Mouse (Mus musculus) thymus, adult 2 months (tissue): ENCODE results near the gene Trim60. TPM values are rescaled to one million over a fixed set of nuclear protein-coding genes. Genes with fewer than 3 reads are reported as not detected.

Experiments
- DNase-seq: peaks from one replicate; pipeline ENCODE4 v3.0.0; 2021
- H3K27ac ChIP-seq: fragments of 200-500 bp; 2 replicates; pipeline ENCODE4 v1.5.1; 2012; ENCODE audit warnings: low read length, control low read depth; ENCODE audit not compliant: control insufficient read depth, insufficient read depth
- H3K27me3 ChIP-seq: fragments of 200-500 bp; 2 replicates; pipeline ENCODE4 v1.6.1; 2012; ENCODE audit warnings: mild to moderate bottlenecking, low read length, moderate library complexity, mixed read lengths; ENCODE audit not compliant: control insufficient read depth, insufficient read depth
- H3K36me3 ChIP-seq: fragments of 200-500 bp; 2 replicates; pipeline ENCODE4 v1.6.1; 2012; ENCODE audit warnings: mild to moderate bottlenecking, low read length, moderate library complexity; ENCODE audit not compliant: control insufficient read depth, insufficient read depth
- H3K4me1 ChIP-seq: fragments of 200-500 bp; replicated peaks from 2 replicates; pipeline ENCODE4 v1.6.1; 2012; ENCODE audit warnings: low read length; ENCODE audit not compliant: control insufficient read depth, insufficient read depth
- H3K4me3 ChIP-seq: fragments of 200-500 bp; 2 replicates; pipeline ENCODE4 v1.5.1; 2012; ENCODE audit warnings: mild to moderate bottlenecking, low read length, control low read depth, moderate library complexity; ENCODE audit not compliant: control insufficient read depth, insufficient read depth
- CTCF ChIP-seq: fragments of 200-500 bp; IDR thresholded peaks from 2 replicates; pipeline ENCODE4 v1.5.1; 2012; ENCODE audit warnings: mild to moderate bottlenecking, control low read depth, low read length, moderate library complexity, borderline replicate concordance; ENCODE audit not compliant: control insufficient read depth, poor library complexity, insufficient read depth; ENCODE audit errors: extremely low read depth
- POLR2A ChIP-seq: fragments of 200-500 bp; IDR thresholded peaks from 2 replicates; pipeline ENCODE4 v1.6.1; 2012; ENCODE audit warnings: mild to moderate bottlenecking, low read length, control low read depth, moderate library complexity; ENCODE audit not compliant: control insufficient read depth, poor library complexity, insufficient read depth; ENCODE audit errors: extremely low read depth
- WGBS: fragments of 180-500 bp; shearing (Covaris S2); methylation state at CpG from one replicate; pipeline ENCODE4 v1.1.7; 2018; 5-methylcytosine and 5-hydroxymethylcytosine counted together
- polyA plus RNA-seq: library from polyadenylated mRNA; depleted of rRNA; stranded (reverse); fragments of >200 nt; gene quantifications from 2 replicates; pipeline ENCODE4 v1.2.3, GENCODE M21; 2012

Gene Trim60
- polyA plus RNA-seq, 1 experiment: not detected

- no peak for DNase-seq
- Histone ChIP-seq H3K36me3 (no peaks in the 10 kb centered on the region), H3K27me3 (no peaks in the 10 kb centered on the region), H3K4me3 (no peak overlapping the region), H3K4me1 (no peaks in the 10 kb centered on the region), H3K27ac (no peak overlapping the region)
- TF ChIP-seq CTCF: no peak
- TF ChIP-seq POLR2A: no peak
- 93% methylated on average over 4 of the region's 4 CpGs for WGBS
Measured at GRCm38 (mm10) chr8:65056722-65057121, 38.3 kb upstream of the Trim60 start.

GRCm38 (mm10) chr8:65053968-65054367 lies 35.6 kb upstream of the Trim60 start:
- TF ChIP-seq CTCF (no peak), POLR2A (no peak)
- no peaks in the 10 kb centered on the region for H3K4me1 ChIP-seq
- no peaks in the 10 kb centered on the region for H3K27me3 ChIP-seq
- H3K36me3 ChIP-seq: no peaks in the 10 kb centered on the region
- 79% methylated on average over 5 of the region's 5 CpGs for WGBS
- no peak for DNase-seq
- no peak overlapping the region for H3K4me3 ChIP-seq
- H3K27ac ChIP-seq: no peak overlapping the region

GRCm38 (mm10) chr8:65053554-65053953 lies 35.2 kb upstream of the Trim60 start:
- no peak overlapping the region for H3K4me3 ChIP-seq
- no peaks in the 10 kb centered on the region for H3K27me3 ChIP-seq
- H3K4me1 ChIP-seq: no peaks in the 10 kb centered on the region
- no peak for DNase-seq
- no peak overlapping the region for H3K27ac ChIP-seq
- TF ChIP-seq CTCF (no peak), POLR2A (no peak)
- WGBS: 82% methylated on average over 3 of the region's 3 CpGs
- H3K36me3 ChIP-seq: no peaks in the 10 kb centered on the region

- no peaks in the 10 kb centered on the region for H3K4me1 ChIP-seq
- H3K4me3 ChIP-seq: no peak overlapping the region
- TF ChIP-seq CTCF (no peak), POLR2A (no peak)
- no peak overlapping the region for H3K27ac ChIP-seq
- no peaks in the 10 kb centered on the region for H3K36me3 ChIP-seq
- H3K27me3 ChIP-seq: no peaks in the 10 kb centered on the region
- WGBS: 78% methylated on average over 4 of the region's 4 CpGs
- DNase-seq: no peak
Measured at GRCm38 (mm10) chr8:65047801-65048200, 29.4 kb upstream of the Trim60 start.

- TF ChIP-seq CTCF (no peak), POLR2A (no peak)
- no peak overlapping the region for H3K27ac ChIP-seq
- no peaks in the 10 kb centered on the region for H3K27me3 ChIP-seq
- 98% methylated on average over 4 of the region's 4 CpGs for WGBS
- no peak for DNase-seq
- no peak overlapping the region for H3K4me3 ChIP-seq
- no peaks in the 10 kb centered on the region for H3K36me3 ChIP-seq
- no peaks in the 10 kb centered on the region for H3K4me1 ChIP-seq
Measured at GRCm38 (mm10) chr8:65047193-65047592, 28.8 kb upstream of the Trim60 start.

GRCm38 (mm10) chr8:65046565-65046964 lies 28.2 kb upstream of the Trim60 start:
- TF ChIP-seq CTCF: no peak
- TF ChIP-seq POLR2A: no peak
- no peak overlapping the region for H3K27ac ChIP-seq
- WGBS: 69% methylated on average over 5 of the region's 5 CpGs

GRCm38 (mm10) chr8:65037117-65037533 lies 18.7 kb upstream of the Trim60 start, which contains the start of gene Apela:
Gene Apela (minus strand): TSS chr8:65037336.
- no peak within 1 kb of the TSS for H3K27ac ChIP-seq
- TF ChIP-seq CTCF (no peak), POLR2A (no peak)
- no peaks in the 10 kb centered on the region for H3K4me1 ChIP-seq
- DNase-seq: no peak
- no peaks in the 10 kb centered on the region for H3K27me3 ChIP-seq
- no peaks in the 10 kb centered on the region for H3K36me3 ChIP-seq
- H3K4me3 ChIP-seq: no peak within 1 kb of the TSS
- 13% methylated on average over 8 of the region's 8 CpGs for WGBS

More at GRCm38 (mm10) chr8:65046565-65046964, 28.2 kb upstream of the Trim60 start:
- H3K4me1 ChIP-seq: no peaks in the 10 kb centered on the region
- H3K4me3 ChIP-seq: no peak overlapping the region
- DNase-seq: no peak
- no peaks in the 10 kb centered on the region for H3K27me3 ChIP-seq
- no peaks in the 10 kb centered on the region for H3K36me3 ChIP-seq
